Mouse (Mus musculus) liver, embryonic 15.5 days (tissue): ENCODE results near the gene Bpifa6. TPM values are rescaled to one million over a fixed set of nuclear protein-coding genes. Genes with fewer than 3 reads are reported as not detected.
A peak's percentile ranks its signal among the peaks of the same experiment; 100 is the strongest.

Experiments used
- ATAC-seq: fragments of 200-750 bp; cut with Nextera tagmentation; 2 replicates; pipeline ENCODE4 v1.8.0; 2017; ENCODE audit warnings: moderate number of reproducible peaks, mild to moderate bottlenecking, moderate library complexity; ENCODE audit not compliant: insufficient read depth
- H3K27ac ChIP-seq: fragments of 300-500 bp; sonication (generic); replicated peaks from 2 replicates; pipeline ENCODE4 v1.5.1; 2015; ENCODE audit warnings: mild to moderate bottlenecking, inconsistent platforms
- H3K27me3 ChIP-seq: fragments of 300-500 bp; sonication (generic); 2 replicates; pipeline ENCODE4 v1.6.1; 2015; ENCODE audit warnings: mild to moderate bottlenecking, inconsistent platforms
- H3K36me3 ChIP-seq: fragments of 300-500 bp; sonication (generic); replicated peaks from 2 replicates; pipeline ENCODE4 v1.6.1; 2015; ENCODE audit warnings: moderate library complexity, mild to moderate bottlenecking, inconsistent platforms
- H3K4me1 ChIP-seq: fragments of 300-500 bp; sonication (generic); replicated peaks from 2 replicates; pipeline ENCODE4 v1.6.1; 2015; ENCODE audit warnings: inconsistent platforms
- H3K4me2 ChIP-seq: fragments of 300-500 bp; sonication (generic); 2 replicates; pipeline ENCODE4 v1.6.1; 2015; ENCODE audit warnings: moderate library complexity, mild to moderate bottlenecking, inconsistent platforms
- H3K4me3 ChIP-seq: fragments of 300-500 bp; sonication (generic); replicated peaks from 2 replicates; pipeline ENCODE4 v1.5.1; 2015; ENCODE audit warnings: mild to moderate bottlenecking, inconsistent platforms
- H3K9ac ChIP-seq: fragments of 300-500 bp; sonication (generic); 2 replicates; pipeline ENCODE4 v1.6.1; 2015; ENCODE audit warnings: moderate library complexity, mild to moderate bottlenecking, inconsistent platforms
- H3K9me3 ChIP-seq: fragments of 300-500 bp; sonication (generic); replicated peaks from 2 replicates; pipeline ENCODE4 v1.6.1; 2016; ENCODE audit warnings: inconsistent platforms
- WGBS: fragments of 180-500 bp; shearing (Covaris S2); methylation state at CpG from one replicate; pipeline ENCODE4 v1.1.7; 2015; ENCODE audit warnings: mixed read lengths; ENCODE audit not compliant: insufficient replicate concordance; 5-methylcytosine and 5-hydroxymethylcytosine counted together
- polyA plus RNA-seq: library from polyadenylated mRNA; unstranded; fragments of >200 nt; fragmentation: Nextera tagmentation; extraction: Ambion mirVana; gene quantifications from 2 replicates; pipeline ENCODE4 v1.2.1, GENCODE M21; 2015

The Bpifa6 gene
- polyA plus RNA-seq, result not detected in 2 replicates

- H3K4me3 ChIP-seq, result no peak within 1 kb of the TSS
- no peak for ATAC-seq
- no peak within 1 kb of the TSS for H3K27ac ChIP-seq
- no peaks in the 10 kb centered on the region for H3K36me3 ChIP-seq
- H3K4me2 ChIP-seq, result no peak within 1 kb of the TSS
- no peaks in the 10 kb centered on the region for H3K27me3 ChIP-seq
- 58% methylated on average over 5 of the region's 5 CpGs for WGBS
- H3K9ac ChIP-seq, result no peak within 1 kb of the TSS
- no peaks in the 10 kb centered on the region for H3K4me1 ChIP-seq
- no peaks in the 10 kb centered on the region for H3K9me3 ChIP-seq
Measured at GRCm38 (mm10) chr2:153974582-153974981, at the start of gene Bpifa6. TSS of gene Bpifa6 (plus strand) at chr2:153974945.

GRCm38 (mm10) chr2:153929871-153930413, 44.8 kb upstream of the Bpifa6 start:
- H3K27ac ChIP-seq, result no peak overlapping the region
- WGBS, result 30% methylated on average over 3 of the region's 3 CpGs
- no peaks in the 10 kb centered on the region for H3K36me3 ChIP-seq
- no peak overlapping the region for H3K4me3 ChIP-seq
- H3K27me3 ChIP-seq, result no peaks in the 10 kb centered on the region
- H3K9ac ChIP-seq, result no peak overlapping the region
- no peak for ATAC-seq
- no peaks in the 10 kb centered on the region for H3K4me1 ChIP-seq
- no peaks in the 10 kb centered on the region for H3K9me3 ChIP-seq
- no peak overlapping the region for H3K4me2 ChIP-seq

- no peaks in the 10 kb centered on the region for H3K27me3 ChIP-seq
- ATAC-seq, result no peak
- no peaks in the 10 kb centered on the region for H3K4me1 ChIP-seq
- no peaks in the 10 kb centered on the region for H3K36me3 ChIP-seq
- no peak overlapping the region for H3K27ac ChIP-seq
- no peak overlapping the region for H3K4me2 ChIP-seq
- no peaks in the 10 kb centered on the region for H3K9me3 ChIP-seq
- 66% methylated on average over 6 of the region's 6 CpGs for WGBS
- no peak overlapping the region for H3K9ac ChIP-seq
- H3K4me3 ChIP-seq, result no peak overlapping the region
Measured at GRCm38 (mm10) chr2:153931125-153931524, 43.6 kb upstream of the Bpifa6 start.

GRCm38 (mm10) chr2:153933311-153933710, 41.4 kb upstream of the Bpifa6 start:
- 58% methylated on average over 6 of the region's 6 CpGs for WGBS
- no peaks in the 10 kb centered on the region for H3K9me3 ChIP-seq

GRCm38 (mm10) chr2:153935348-153935747, 39.4 kb upstream of the Bpifa6 start:
- Histone ChIP-seq H3K27ac (no peak overlapping the region), H3K27me3 (no peaks in the 10 kb centered on the region), H3K4me3 (no peak overlapping the region), H3K9ac (no peak overlapping the region), H3K4me1 (no peaks in the 10 kb centered on the region), H3K9me3 (no peaks in the 10 kb centered on the region), H3K36me3 (no peaks in the 10 kb centered on the region), H3K4me2 (no peak overlapping the region)
- WGBS, result 73% methylated on average over 6 of the region's 6 CpGs
- ATAC-seq, result no peak

More at GRCm38 (mm10) chr2:153933311-153933710, 41.4 kb upstream of the Bpifa6 start:
- H3K27ac ChIP-seq, result no peak overlapping the region
- H3K27me3 ChIP-seq, result no peaks in the 10 kb centered on the region
- H3K9ac ChIP-seq, result no peak overlapping the region
- H3K36me3 ChIP-seq, result no peaks in the 10 kb centered on the region
- no peak overlapping the region for H3K4me2 ChIP-seq
- no peak for ATAC-seq
- H3K4me3 ChIP-seq, result no peak overlapping the region
- no peaks in the 10 kb centered on the region for H3K4me1 ChIP-seq

GRCm38 (mm10) chr2:153937843-153938242, 36.9 kb upstream of the Bpifa6 start, which contains the start of gene Bpifb4:
TSS of gene Bpifb4 (plus strand) at chr2:153938212.
- Histone ChIP-seq H3K4me1 (no peaks in the 10 kb centered on the region), H3K27ac (no peak within 1 kb of the TSS), H3K9me3 (no peaks in the 10 kb centered on the region), H3K36me3 (no peaks in the 10 kb centered on the region), H3K4me3 (no peak within 1 kb of the TSS), H3K27me3 (no peaks in the 10 kb centered on the region), H3K4me2 (no peak within 1 kb of the TSS), H3K9ac (no peak within 1 kb of the TSS)
- no peak for ATAC-seq
- 20% methylated on average over 5 of the region's 5 CpGs for WGBS

- H3K4me3 ChIP-seq, result no peak overlapping the region
- no peak overlapping the region for H3K4me2 ChIP-seq
- ATAC-seq, result no peak
- no peak overlapping the region for H3K27ac ChIP-seq
- H3K4me1 ChIP-seq, result no peaks in the 10 kb centered on the region
- H3K27me3 ChIP-seq, result no peaks in the 10 kb centered on the region
- WGBS, result 30% methylated on average over 3 of the region's 3 CpGs
- no peaks in the 10 kb centered on the region for H3K36me3 ChIP-seq
- no peaks in the 10 kb centered on the region for H3K9me3 ChIP-seq
- H3K9ac ChIP-seq, result no peak overlapping the region
Measured at GRCm38 (mm10) chr2:153943537-153943936, 31.2 kb upstream of the Bpifa6 start.

- no peak overlapping the region for H3K4me2 ChIP-seq
- peak; percentile 58 for ATAC-seq
- H3K27ac ChIP-seq, result no peak overlapping the region
- H3K4me3 ChIP-seq, result no peak overlapping the region
- H3K36me3 ChIP-seq, result no peaks in the 10 kb centered on the region
- no peaks in the 10 kb centered on the region for H3K27me3 ChIP-seq
- 59% methylated on average over 8 of the region's 8 CpGs for WGBS
- H3K4me1 ChIP-seq, result no peaks in the 10 kb centered on the region
- no peak overlapping the region for H3K9ac ChIP-seq
- no peaks in the 10 kb centered on the region for H3K9me3 ChIP-seq
Measured at GRCm38 (mm10) chr2:153944567-153944966, 30.2 kb upstream of the Bpifa6 start.

- ATAC-seq, result no peak
- Histone ChIP-seq H3K4me1 (0 out of 2 replicates have a peak, but pooled peaks cover 4% of the 10 kb centered on the region), H3K4me3 (no peak overlapping the region), H3K27me3 (no peaks in the 10 kb centered on the region), H3K36me3 (no peaks in the 10 kb centered on the region), H3K27ac (no peak overlapping the region), H3K9ac (no peak overlapping the region), H3K4me2 (no peak overlapping the region), H3K9me3 (no peaks in the 10 kb centered on the region)
- WGBS, result 21% methylated on average over 6 of the region's 6 CpGs
Measured at GRCm38 (mm10) chr2:153952897-153953296, 21.8 kb upstream of the Bpifa6 start.

- Histone ChIP-seq H3K4me2 (no peak overlapping the region), H3K27me3 (no peaks in the 10 kb centered on the region), H3K36me3 (no peaks in the 10 kb centered on the region), H3K9me3 (no peaks in the 10 kb centered on the region), H3K9ac (no peak overlapping the region), H3K4me3 (no peak overlapping the region), H3K27ac (no peak overlapping the region), H3K4me1 (0 out of 2 replicates have a peak, but pooled peaks cover 4% of the 10 kb centered on the region)
- WGBS, result 2% methylated on average over 6 of the region's 6 CpGs
- ATAC-seq, result no peak
Measured at GRCm38 (mm10) chr2:153953836-153954235, 20.9 kb upstream of the Bpifa6 start.

GRCm38 (mm10) chr2:153962821-153963331, 11.9 kb upstream of the Bpifa6 start:
- 45% methylated on average over 4 of the region's 4 CpGs for WGBS
- H3K4me3 ChIP-seq, result no peak overlapping the region
- H3K36me3 ChIP-seq, result no peaks in the 10 kb centered on the region
- no peak overlapping the region for H3K27ac ChIP-seq
- H3K9me3 ChIP-seq, result no peaks in the 10 kb centered on the region
- no peaks in the 10 kb centered on the region for H3K4me1 ChIP-seq
- no peak overlapping the region for H3K9ac ChIP-seq
- no peak overlapping the region for H3K4me2 ChIP-seq
- ATAC-seq, result no peak
- H3K27me3 ChIP-seq, result no peaks in the 10 kb centered on the region

- Histone ChIP-seq H3K9me3 (no peaks in the 10 kb centered on the region), H3K4me2 (no peak overlapping the region), H3K4me1 (no peaks in the 10 kb centered on the region), H3K36me3 (no peaks in the 10 kb centered on the region), H3K27me3 (no peaks in the 10 kb centered on the region), H3K27ac (no peak overlapping the region), H3K4me3 (no peak overlapping the region), H3K9ac (no peak overlapping the region)
- no peak for ATAC-seq
- WGBS, result 60% methylated on average over 1 of the region's 1 CpGs
Measured at GRCm38 (mm10) chr2:153963334-153963733, 11.4 kb upstream of the Bpifa6 start.
